Mouse (Mus musculus) layer of hippocampus, adult 9-10 months (tissue): Measurements from ENCODE around the gene Clk2.

Source experiments
- DNase-seq: peaks from one replicate; pipeline ENCODE4 v3.0.0; 2022; ENCODE audit warnings: low spot score

Clk2 gene

DNA sequence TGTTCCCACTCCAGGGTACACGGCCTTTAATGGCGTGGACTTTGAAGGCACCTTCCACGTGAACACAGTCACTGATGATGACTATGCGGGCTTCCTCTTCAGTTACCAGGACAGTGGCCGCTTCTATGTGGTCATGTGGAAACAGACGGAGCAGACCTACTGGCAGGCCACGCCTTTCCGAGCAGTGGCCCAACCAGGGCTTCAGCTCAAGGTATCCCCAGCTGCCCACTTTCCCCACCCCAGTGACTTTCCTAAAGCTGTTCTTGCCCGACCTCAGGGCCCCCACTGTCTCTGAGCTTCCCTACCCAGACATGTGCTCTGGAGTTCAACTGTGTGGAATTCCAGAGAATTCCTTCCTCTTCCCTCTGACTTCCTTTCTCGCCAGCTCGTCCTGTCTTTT lies 60.2 kb downstream of the Clk2 start:
- DNase-seq = no peak

DNA sequence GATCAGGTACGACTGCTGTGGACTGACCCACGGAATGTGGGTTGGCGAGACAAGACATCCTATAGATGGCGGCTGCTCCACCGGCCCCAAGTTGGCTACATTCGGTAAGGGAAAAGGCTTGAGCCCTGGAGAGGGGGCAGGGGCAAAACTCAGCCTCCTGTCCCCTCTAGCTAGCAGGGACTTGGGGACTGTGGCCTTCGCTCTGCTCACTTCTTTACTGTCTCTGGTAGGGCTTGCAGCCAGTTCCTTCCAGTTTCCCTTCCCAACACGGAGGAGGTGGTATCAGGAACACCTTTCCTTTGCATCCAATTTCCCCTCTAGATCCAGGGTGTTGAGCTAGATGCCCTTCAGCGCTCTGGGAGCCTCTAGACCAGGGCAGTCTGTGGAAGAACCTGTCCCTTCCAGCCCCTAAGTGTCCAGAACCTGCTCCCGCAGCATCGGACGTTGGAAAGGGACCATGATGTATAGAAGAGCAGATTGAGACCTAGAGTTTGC lies 60.8 kb downstream of the Clk2 start:
- DNase-seq = no peak

DNA sequence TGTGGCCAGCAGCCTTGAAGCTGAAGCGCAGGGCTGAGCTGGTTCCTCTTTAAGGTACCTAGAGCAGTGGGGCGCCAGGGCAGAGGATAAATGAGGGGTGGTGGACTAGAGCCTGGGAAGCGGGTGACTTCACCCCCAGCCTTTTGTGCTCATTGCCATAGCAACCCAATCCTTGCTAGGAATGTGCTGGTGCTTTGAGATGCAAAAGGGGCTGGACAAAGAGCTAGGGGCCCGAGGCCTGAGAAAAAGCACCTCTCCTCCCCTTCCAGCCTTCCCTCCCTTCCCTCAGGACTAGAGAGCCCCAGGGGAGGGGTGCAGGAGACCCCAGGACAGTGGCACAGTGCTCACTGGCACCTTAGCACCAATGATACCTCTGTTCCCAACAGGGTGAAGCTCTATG lies 61.3 kb downstream of the Clk2 start:
- no peak for DNase-seq

DNA sequence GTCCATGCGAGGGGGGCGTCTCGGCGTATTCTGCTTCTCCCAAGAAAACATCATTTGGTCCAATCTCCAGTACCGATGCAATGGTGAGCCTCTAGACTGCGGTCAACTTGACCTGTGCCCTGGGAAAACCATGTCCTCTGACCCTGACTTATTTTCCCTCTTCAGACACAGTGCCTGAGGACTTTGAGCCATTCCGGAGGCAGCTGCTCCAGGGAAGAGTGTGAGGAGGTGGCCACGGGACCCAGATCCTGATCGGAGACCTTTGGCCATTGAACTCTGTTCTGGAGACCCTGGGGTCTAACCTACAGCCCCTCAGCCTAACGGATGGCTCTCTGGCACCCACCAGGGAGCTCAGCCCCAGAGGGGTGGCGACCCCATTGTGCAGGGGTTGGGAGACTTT lies 61.8 kb downstream of the Clk2 start:
- DNase-seq = no peak
